Mouse (Mus musculus) hindbrain, embryonic 16.5 days (tissue): ENCODE data around the gene Gpr153. TPM values are rescaled to one million over a fixed set of nuclear protein-coding genes. Genes with fewer than 3 reads are reported as not detected.

Experiments used
- ATAC-seq: fragments of 200-750 bp; cut with Nextera tagmentation; 2 replicates; pipeline ENCODE4 v1.8.0; 2017; ENCODE audit warnings: moderate TSS enrichment, moderate library complexity
- H3K27ac ChIP-seq: fragments of 300-500 bp; sonication (generic); 2 replicates; pipeline ENCODE4 v1.5.1; 2014; ENCODE audit warnings: low read depth, mild to moderate bottlenecking, control low read depth, low read length, moderate library complexity
- H3K27me3 ChIP-seq: fragments of 300-500 bp; sonication (generic); replicated peaks from 2 replicates; pipeline ENCODE4 v1.6.1; 2014; ENCODE audit warnings: low read length; ENCODE audit not compliant: control insufficient read depth, insufficient read depth
- H3K36me3 ChIP-seq: fragments of 300-500 bp; sonication (generic); 2 replicates; pipeline ENCODE4 v1.6.1; 2014; ENCODE audit warnings: mild to moderate bottlenecking, low read length, moderate library complexity, mixed read lengths; ENCODE audit not compliant: control insufficient read depth, insufficient read depth
- H3K4me1 ChIP-seq: fragments of 300-500 bp; sonication (generic); 2 replicates; pipeline ENCODE4 v1.6.1; 2014; ENCODE audit warnings: low read depth, low read length; ENCODE audit not compliant: control insufficient read depth, insufficient read depth
- H3K4me2 ChIP-seq: fragments of 300-500 bp; sonication (generic); 2 replicates; pipeline ENCODE4 v1.6.1; 2014; ENCODE audit warnings: mild to moderate bottlenecking, low read length, control low read depth, moderate library complexity
- H3K4me3 ChIP-seq: fragments of 300-500 bp; sonication (generic); 2 replicates; pipeline ENCODE4 v1.5.1; 2014; ENCODE audit warnings: mild to moderate bottlenecking, low read length, control low read depth, moderate library complexity
- H3K9ac ChIP-seq: fragments of 300-500 bp; sonication (generic); 2 replicates; pipeline ENCODE4 v1.6.1; 2014; ENCODE audit warnings: low read depth, mild to moderate bottlenecking, control low read depth, low read length, moderate library complexity
- H3K9me3 ChIP-seq: fragments of 300-500 bp; sonication (generic); 2 replicates; pipeline ENCODE4 v1.6.1; 2014; ENCODE audit warnings: mild to moderate bottlenecking, low read length, moderate library complexity; ENCODE audit not compliant: control insufficient read depth
- WGBS: fragments of 180-500 bp; shearing (Covaris S2); extraction: QIAGEN DNeasy Blood & Tissue Kit; methylation state at CpG from one replicate; pipeline ENCODE4 v1.1.7; 2014; 5-methylcytosine and 5-hydroxymethylcytosine counted together
- polyA plus RNA-seq: library from polyadenylated mRNA; unstranded; fragments of >200 nt; fragmentation: Nextera tagmentation; extraction: Ambion mirVana; gene quantifications from 2 replicates; pipeline ENCODE4 v1.2.1, GENCODE M21; 2015

Gene Gpr153
- polyA plus RNA-seq, 1 experiment from 2014 or later = 15.5 TPM

DNA sequence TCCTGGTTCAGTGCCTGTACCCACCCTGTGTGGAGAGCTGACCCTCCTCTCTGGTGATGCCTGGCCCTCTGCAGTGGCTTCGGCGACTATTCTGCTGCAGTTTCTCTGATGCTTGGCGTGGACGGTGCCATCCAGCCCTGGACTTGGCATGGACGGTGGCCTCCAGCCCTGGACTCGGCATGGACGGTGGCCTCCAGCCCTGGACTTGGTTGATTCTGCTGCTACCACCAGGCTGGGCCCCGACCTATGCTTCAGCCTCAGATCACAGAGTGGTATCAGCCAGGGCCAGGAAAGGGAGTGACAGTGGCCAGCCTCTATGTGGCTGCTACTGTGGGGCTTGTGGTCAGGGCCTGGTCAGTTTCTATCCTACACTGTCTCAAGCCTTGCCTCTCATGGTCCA, 30.1 kb upstream of the Gpr153 start:
- Histone ChIP-seq H3K9ac (no peak overlapping the region), H3K4me2 (no peak overlapping the region), H3K36me3 (peaks cover 8% of the 10 kb centered on the region; the same call in 1 of the 2 replicates), H3K27ac (no peak overlapping the region), H3K27me3 (no peaks in the 10 kb centered on the region), H3K9me3 (no peaks in the 10 kb centered on the region), H3K4me1 (peaks cover 12% of the 10 kb centered on the region), H3K4me3 (no peak overlapping the region)
- ATAC-seq = no peak
- WGBS = 96% methylated on average over 8 of the region's 8 CpGs

- H3K9me3 ChIP-seq = no peaks in the 10 kb centered on the region
- ATAC-seq = no peak
- no peak overlapping the region for H3K4me2 ChIP-seq
- 83% methylated on average over 11 of the region's 11 CpGs for WGBS
- H3K36me3 ChIP-seq = peaks cover 8% of the 10 kb centered on the region; the same call in 1 of the 2 replicates
- H3K27me3 ChIP-seq = no peaks in the 10 kb centered on the region
- H3K27ac ChIP-seq = peak overlapping the region; percentile 16
- H3K9ac ChIP-seq = 0 out of 2 replicates have a peak overlapping the region, but pooled peaks have one; percentile 4
- H3K4me1 ChIP-seq = peaks cover 12% of the 10 kb centered on the region
- no peak overlapping the region for H3K4me3 ChIP-seq
Observed at GRCm38 (mm10) chr4:152244545-152245522, 29.2 kb upstream of the Gpr153 start.

- 60% methylated on average over 6 of the region's 6 CpGs for WGBS
- no peak for ATAC-seq
- Histone ChIP-seq H3K9me3 (no peaks in the 10 kb centered on the region), H3K36me3 (peaks cover 6% of the 10 kb centered on the region; the same call in 1 of the 2 replicates), H3K9ac (no peak overlapping the region), H3K4me3 (no peak overlapping the region), H3K4me1 (peaks cover 12% of the 10 kb centered on the region), H3K4me2 (no peak overlapping the region), H3K27me3 (no peaks in the 10 kb centered on the region), H3K27ac (0 out of 2 replicates have a peak overlapping the region, but pooled peaks have one; percentile 4)
Observed at GRCm38 (mm10) chr4:152246011-152246410, 28.0 kb upstream of the Gpr153 start.

DNA sequence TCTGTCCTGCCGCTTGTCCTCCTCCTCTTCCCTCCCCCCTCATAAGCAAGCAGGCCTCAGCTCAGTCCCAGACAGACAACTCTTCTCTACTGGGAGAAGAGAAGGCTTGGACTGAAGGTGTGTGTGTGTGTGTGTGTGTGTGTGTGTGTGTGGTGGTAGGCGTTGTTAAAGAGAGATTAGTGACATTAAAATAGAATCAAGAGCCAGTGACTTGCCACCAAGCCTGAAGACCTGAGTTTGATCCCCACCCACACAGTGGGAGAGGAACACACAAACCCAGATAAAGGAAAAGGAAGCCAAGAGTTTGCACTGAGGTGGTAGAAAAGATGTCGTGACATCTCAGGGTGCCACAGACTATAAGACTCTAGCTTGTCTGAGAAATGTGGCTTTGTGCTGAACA, 26.8 kb upstream of the Gpr153 start:
- no peak for ATAC-seq
- no peak overlapping the region for H3K4me2 ChIP-seq
- 79% methylated on average over 3 of the region's 3 CpGs for WGBS

DNA sequence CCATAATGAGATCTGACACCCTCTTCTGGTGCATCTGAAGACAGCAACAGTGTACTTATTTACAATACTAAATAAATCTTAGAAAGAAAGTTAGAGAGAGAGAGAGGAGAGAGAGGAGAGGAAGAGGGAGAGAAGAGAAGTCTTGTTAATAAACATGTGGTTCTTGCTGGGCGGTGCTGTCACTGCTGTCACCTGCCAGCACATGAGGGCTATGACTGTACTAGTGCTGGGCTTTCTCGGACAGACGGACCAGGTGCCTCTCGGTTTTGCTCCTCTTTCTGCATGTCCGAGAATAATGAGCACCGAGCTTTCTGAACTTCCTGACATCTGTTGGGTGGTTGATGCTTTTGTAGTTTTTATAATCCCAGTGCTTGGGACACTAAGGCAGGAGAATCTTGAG, 23.4 kb upstream of the Gpr153 start:
- no peak overlapping the region for H3K4me2 ChIP-seq
- peaks cover 17% of the 10 kb centered on the region for H3K36me3 ChIP-seq
- H3K9ac ChIP-seq = no peak overlapping the region
- ATAC-seq = no peak
- no peak overlapping the region for H3K27ac ChIP-seq
- H3K4me3 ChIP-seq = no peak overlapping the region
- no peaks in the 10 kb centered on the region for H3K9me3 ChIP-seq
- H3K4me1 ChIP-seq = peaks cover 4% of the 10 kb centered on the region
- no peaks in the 10 kb centered on the region for H3K27me3 ChIP-seq
- 90% methylated on average over 6 of the region's 6 CpGs for WGBS

More for the DNA sequence above, 26.8 kb upstream of the Gpr153 start:
- H3K4me1 ChIP-seq = peaks cover 12% of the 10 kb centered on the region
- H3K9ac ChIP-seq = no peak overlapping the region
- 0 out of 2 replicates have a peak, but pooled peaks cover 2% of the 10 kb centered on the region for H3K36me3 ChIP-seq
- H3K4me3 ChIP-seq = no peak overlapping the region
- H3K27me3 ChIP-seq = no peaks in the 10 kb centered on the region
- H3K27ac ChIP-seq = no peak overlapping the region
- H3K9me3 ChIP-seq = no peaks in the 10 kb centered on the region

DNA sequence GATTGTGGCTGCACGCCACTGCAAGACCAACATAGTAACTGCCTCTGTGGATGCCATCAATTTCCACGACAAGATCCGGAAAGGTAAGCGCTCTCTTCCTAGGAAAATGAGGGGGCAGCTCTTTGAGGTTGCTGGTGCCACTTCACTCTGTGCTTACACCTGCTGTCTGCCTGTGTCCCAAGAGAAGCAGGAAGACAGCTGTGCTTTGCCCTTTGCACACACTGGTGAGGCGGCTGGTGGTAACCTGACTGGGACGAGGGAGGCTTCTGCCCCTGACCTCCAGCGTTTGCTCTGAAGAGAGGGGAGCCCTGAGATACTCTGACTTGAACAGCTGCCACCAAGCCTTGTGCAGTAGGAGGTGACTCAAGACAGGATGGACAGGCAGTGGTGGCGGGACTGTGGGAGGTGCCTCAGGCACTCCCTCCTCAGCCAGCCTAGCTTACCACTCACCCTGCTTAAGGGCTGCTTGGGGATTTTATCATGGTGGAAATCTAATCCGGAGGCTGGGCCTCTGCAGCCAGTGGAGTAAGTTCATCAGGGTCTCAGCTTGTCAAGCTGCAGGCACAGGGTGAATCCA, 20.8 kb upstream of the Gpr153 start:
- 80% methylated on average over 9 of the region's 9 CpGs for WGBS
- no peak overlapping the region for H3K9ac ChIP-seq
- ATAC-seq = no peak

DNA sequence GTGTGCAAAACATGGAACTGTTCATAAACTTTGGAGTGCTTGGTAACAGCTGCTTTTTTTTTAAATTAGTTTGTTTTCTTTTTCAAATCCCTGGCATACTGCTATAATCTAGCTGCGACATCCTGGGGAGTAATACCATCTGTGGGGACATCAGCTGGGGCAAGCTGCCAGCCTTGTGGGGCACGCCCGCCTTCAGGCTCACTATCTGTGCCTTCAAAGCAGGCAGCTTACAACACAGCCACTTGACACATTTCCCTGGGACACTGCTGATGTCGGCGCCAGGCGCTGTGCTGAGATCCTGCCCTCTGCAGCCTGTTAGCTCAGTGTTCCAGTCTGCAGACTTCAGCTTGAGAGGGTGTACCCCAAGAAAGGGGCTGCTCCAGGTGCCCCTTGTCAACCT, 17.0 kb upstream of the Gpr153 start:
- Histone ChIP-seq H3K9me3 (no peaks in the 10 kb centered on the region), H3K27ac (no peak overlapping the region), H3K4me3 (no peak overlapping the region), H3K4me1 (peaks cover 4% of the 10 kb centered on the region; the same call in 1 of the 2 replicates), H3K36me3 (peaks cover 19% of the 10 kb centered on the region), H3K9ac (no peak overlapping the region), H3K4me2 (no peak overlapping the region), H3K27me3 (no peaks in the 10 kb centered on the region)
- 43% methylated on average over 6 of the region's 6 CpGs for WGBS
- no peak for ATAC-seq

More for the DNA sequence above, 20.8 kb upstream of the Gpr153 start:
- Histone ChIP-seq H3K27me3 (no peaks in the 10 kb centered on the region), H3K9me3 (no peaks in the 10 kb centered on the region), H3K4me2 (no peak overlapping the region), H3K4me1 (no peaks in the 10 kb centered on the region), H3K36me3 (peaks cover 17% of the 10 kb centered on the region), H3K4me3 (no peak overlapping the region), H3K27ac (no peak overlapping the region)

GRCm38 (mm10) chr4:152260451-152260850, 13.6 kb upstream of the Gpr153 start:
- peaks cover 17% of the 10 kb centered on the region for H3K4me1 ChIP-seq
- peaks cover 7% of the 10 kb centered on the region for H3K36me3 ChIP-seq
- no peak overlapping the region for H3K9ac ChIP-seq
- no peaks in the 10 kb centered on the region for H3K9me3 ChIP-seq
- 89% methylated on average over 8 of the region's 8 CpGs for WGBS
- ATAC-seq = no peak
- H3K4me2 ChIP-seq = no peak overlapping the region
- no peak overlapping the region for H3K27ac ChIP-seq
- no peak overlapping the region for H3K4me3 ChIP-seq
- no peaks in the 10 kb centered on the region for H3K27me3 ChIP-seq

- H3K27me3 ChIP-seq = no peaks in the 10 kb centered on the region
- no peak overlapping the region for H3K9ac ChIP-seq
- no peaks in the 10 kb centered on the region for H3K9me3 ChIP-seq
- H3K4me3 ChIP-seq = no peak overlapping the region
- no peak overlapping the region for H3K4me2 ChIP-seq
- no peak overlapping the region for H3K27ac ChIP-seq
- WGBS = 58% methylated on average over 9 of the region's 9 CpGs
- peaks cover 7% of the 10 kb centered on the region for H3K36me3 ChIP-seq
- peaks cover 21% of the 10 kb centered on the region for H3K4me1 ChIP-seq
- no peak for ATAC-seq
Observed at GRCm38 (mm10) chr4:152262187-152262586, 11.8 kb upstream of the Gpr153 start.
